Mouse (Mus musculus) liver, embryonic 13.5 days (tissue): ENCODE measurements around the gene Il13. TPM values are rescaled to one million over a fixed set of nuclear protein-coding genes. Genes with fewer than 3 reads are reported as not detected.

Source experiments
- ATAC-seq: fragments of 200-750 bp; cut with Nextera tagmentation; 2 replicates; pipeline ENCODE4 v1.8.0; 2017; ENCODE audit warnings: low read depth, mild to moderate bottlenecking, moderate number of reproducible peaks, moderate library complexity
- DNase-seq: peaks from one replicate; pipeline ENCODE4 v3.0.0; 2022
- H3K27ac ChIP-seq: fragments of 300-500 bp; sonication (generic); 2 replicates; pipeline ENCODE4 v1.5.1; 2015; ENCODE audit warnings: moderate library complexity, mild to moderate bottlenecking, inconsistent platforms
- H3K27me3 ChIP-seq: fragments of 300-500 bp; sonication (generic); 2 replicates; pipeline ENCODE4 v1.6.1; 2015; ENCODE audit warnings: mild to moderate bottlenecking, inconsistent platforms
- H3K36me3 ChIP-seq: fragments of 300-500 bp; sonication (generic); 2 replicates; pipeline ENCODE4 v1.6.1; 2015; ENCODE audit warnings: mild to moderate bottlenecking, inconsistent platforms
- H3K4me1 ChIP-seq: fragments of 300-500 bp; sonication (generic); replicated peaks from 2 replicates; pipeline ENCODE4 v1.6.1; 2015; ENCODE audit warnings: inconsistent platforms
- H3K4me2 ChIP-seq: fragments of 300-500 bp; sonication (generic); 2 replicates; pipeline ENCODE4 v1.6.1; 2015; ENCODE audit warnings: inconsistent platforms, mild to moderate bottlenecking, moderate library complexity
- H3K4me3 ChIP-seq: fragments of 300-500 bp; sonication (generic); replicated peaks from 2 replicates; pipeline ENCODE4 v1.5.1; 2015; ENCODE audit warnings: mild to moderate bottlenecking, inconsistent platforms
- H3K9ac ChIP-seq: fragments of 300-500 bp; sonication (generic); 2 replicates; pipeline ENCODE4 v1.6.1; 2015; ENCODE audit warnings: mild to moderate bottlenecking, inconsistent platforms
- H3K9me3 ChIP-seq: fragments of 300-500 bp; sonication (generic); replicated peaks from 2 replicates; pipeline ENCODE4 v1.6.1; 2016; ENCODE audit warnings: inconsistent platforms
- WGBS: fragments of 180-500 bp; shearing (Covaris S2); methylation state at CpG from one replicate; pipeline ENCODE4 v1.1.7; 2015; ENCODE audit not compliant: insufficient replicate concordance; 5-methylcytosine and 5-hydroxymethylcytosine counted together
- polyA plus RNA-seq: library from polyadenylated mRNA; unstranded; fragments of >200 nt; fragmentation: Nextera tagmentation; extraction: Ambion mirVana; gene quantifications from 2 replicates; pipeline ENCODE4 v1.2.1, GENCODE M21; 2015

Gene Il13
- polyA plus RNA-seq, 1 experiment from 2014 or later, result not detected

DNA sequence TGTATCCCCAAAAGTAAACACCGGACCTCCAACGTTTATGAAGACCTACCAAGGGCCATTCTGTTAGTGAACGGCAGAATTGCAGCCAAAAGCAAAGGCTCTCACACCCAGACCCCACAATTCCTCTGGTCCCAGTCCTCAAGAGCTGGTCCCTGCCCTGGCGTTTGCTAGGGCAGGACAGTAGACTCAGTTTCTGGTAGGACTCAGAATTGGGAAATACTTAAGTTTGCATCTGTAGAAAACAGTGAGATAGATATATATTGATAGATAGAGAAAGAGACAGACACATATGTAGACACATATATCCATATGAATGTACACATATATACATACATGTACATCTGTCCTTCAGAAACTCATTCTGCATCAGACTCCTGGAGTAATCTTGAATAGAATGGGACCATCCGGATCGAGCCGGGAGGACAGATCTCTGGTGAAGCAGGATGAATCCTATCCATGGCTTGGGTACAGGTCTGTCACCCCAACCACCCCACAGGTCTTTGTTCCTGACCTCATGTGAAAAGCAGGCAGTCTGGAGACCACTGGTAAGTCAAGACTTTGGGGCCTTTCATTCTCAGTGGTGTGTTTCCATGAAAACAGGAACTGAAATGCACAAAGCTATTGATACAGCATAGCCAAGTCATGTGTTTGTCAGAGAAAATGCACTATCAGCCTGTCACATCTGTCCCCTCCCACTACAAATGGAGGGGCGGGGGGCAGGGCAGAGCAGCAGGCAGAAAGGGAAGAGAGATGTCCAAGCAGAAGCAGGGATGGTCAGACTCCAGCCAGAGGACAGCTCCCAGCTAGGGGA lies 17.5 kb downstream of the Il13 start:
- no peak overlapping the region for H3K4me3 ChIP-seq
- 49% methylated on average over 8 of the region's 8 CpGs for WGBS
- no peaks in the 10 kb centered on the region for H3K27me3 ChIP-seq
- peak; percentile 9; the same call in 1 of the 2 replicates for ATAC-seq
- no peaks in the 10 kb centered on the region for H3K9me3 ChIP-seq
- DNase-seq, result peak; percentile 43
- H3K36me3 ChIP-seq, result no peaks in the 10 kb centered on the region
- H3K27ac ChIP-seq, result peak overlapping the region; percentile 48; the same call in 1 of the 2 replicates
- H3K4me1 ChIP-seq, result peaks cover 73% of the 10 kb centered on the region
- H3K4me2 ChIP-seq, result peak overlapping the region; percentile 35
- no peak overlapping the region for H3K9ac ChIP-seq

- ATAC-seq (no peak), DNase-seq (no peak)
- 89% methylated on average over 8 of the region's 8 CpGs for WGBS
- H3K27me3 ChIP-seq, result no peaks in the 10 kb centered on the region
- no peak overlapping the region for H3K4me3 ChIP-seq
- no peaks in the 10 kb centered on the region for H3K36me3 ChIP-seq
- no peak overlapping the region for H3K9ac ChIP-seq
- H3K4me2 ChIP-seq, result peak overlapping the region; percentile 35
- H3K9me3 ChIP-seq, result no peaks in the 10 kb centered on the region
- H3K4me1 ChIP-seq, result peaks cover 62% of the 10 kb centered on the region
- H3K27ac ChIP-seq, result peak overlapping the region; percentile 59; the same call in 1 of the 2 replicates
These were observed 18.9 kb downstream of the Il13 start for GRCm38 (mm10) chr11:53615575-53615974.

GRCm38 (mm10) chr11:53615172-53615571 lies 19.3 kb downstream of the Il13 start:
- H3K9ac ChIP-seq, result peak overlapping the region; percentile 41
- peaks cover 59% of the 10 kb centered on the region for H3K4me1 ChIP-seq
- no peaks in the 10 kb centered on the region for H3K36me3 ChIP-seq
- no peaks in the 10 kb centered on the region for H3K9me3 ChIP-seq
- peak overlapping the region; percentile 35 for H3K4me2 ChIP-seq
- peak overlapping the region; percentile 59; the same call in 1 of the 2 replicates for H3K27ac ChIP-seq
- peak; percentile 24 for DNase-seq
- no peaks in the 10 kb centered on the region for H3K27me3 ChIP-seq
- H3K4me3 ChIP-seq, result no peak overlapping the region
- ATAC-seq, result peak; percentile 70
- WGBS, result 21% methylated on average over 6 of the region's 6 CpGs

GRCm38 (mm10) chr11:53609672-53610071 lies 24.8 kb downstream of the Il13 start:
- no peaks in the 10 kb centered on the region for H3K9me3 ChIP-seq
- H3K4me1 ChIP-seq, result peaks cover 41% of the 10 kb centered on the region
- H3K9ac ChIP-seq, result no peak overlapping the region
- no peak overlapping the region for H3K27ac ChIP-seq
- no peak overlapping the region for H3K4me2 ChIP-seq
- no peaks in the 10 kb centered on the region for H3K27me3 ChIP-seq
- 33% methylated on average over 3 of the region's 3 CpGs for WGBS
- no peaks in the 10 kb centered on the region for H3K36me3 ChIP-seq
- no peak for DNase-seq
- no peak overlapping the region for H3K4me3 ChIP-seq
- no peak for ATAC-seq

- 30% methylated on average over 6 of the region's 6 CpGs for WGBS
- Histone ChIP-seq H3K4me2 (no peak overlapping the region), H3K27me3 (no peaks in the 10 kb centered on the region), H3K36me3 (no peaks in the 10 kb centered on the region), H3K4me3 (no peak overlapping the region), H3K9me3 (no peaks in the 10 kb centered on the region), H3K9ac (no peak overlapping the region), H3K4me1 (peaks cover 37% of the 10 kb centered on the region), H3K27ac (no peak overlapping the region)
- peak; percentile 71 for ATAC-seq
- peak; percentile 44 for DNase-seq
These were observed 25.3 kb downstream of the Il13 start for GRCm38 (mm10) chr11:53609231-53609630.

- Histone ChIP-seq H3K4me3 (no peak overlapping the region), H3K4me2 (peak overlapping the region; percentile 41), H3K9me3 (no peaks in the 10 kb centered on the region), H3K4me1 (peaks cover 35% of the 10 kb centered on the region), H3K27ac (no peak overlapping the region), H3K36me3 (no peaks in the 10 kb centered on the region), H3K27me3 (no peaks in the 10 kb centered on the region), H3K9ac (peak overlapping the region; percentile 6; the same call in 1 of the 2 replicates)
- ATAC-seq (peak; percentile 70), DNase-seq (no peak)
- WGBS, result 3% methylated on average over 12 of the region's 12 CpGs
These were observed 28.9 kb downstream of the Il13 start for GRCm38 (mm10) chr11:53605609-53606008.

- no peak for DNase-seq
- Histone ChIP-seq H3K27ac (no peak overlapping the region; the same call in 1 of the 2 replicates), H3K9ac (no peak overlapping the region), H3K27me3 (no peaks in the 10 kb centered on the region), H3K36me3 (no peaks in the 10 kb centered on the region), H3K4me1 (peaks cover 34% of the 10 kb centered on the region), H3K4me2 (peak overlapping the region; percentile 41; the same call in 1 of the 2 replicates), H3K4me3 (no peak overlapping the region), H3K9me3 (no peaks in the 10 kb centered on the region)
- no peak for ATAC-seq
- 81% methylated on average over 3 of the region's 3 CpGs for WGBS
These were observed 29.5 kb downstream of the Il13 start for GRCm38 (mm10) chr11:53604983-53605382.

DNA sequence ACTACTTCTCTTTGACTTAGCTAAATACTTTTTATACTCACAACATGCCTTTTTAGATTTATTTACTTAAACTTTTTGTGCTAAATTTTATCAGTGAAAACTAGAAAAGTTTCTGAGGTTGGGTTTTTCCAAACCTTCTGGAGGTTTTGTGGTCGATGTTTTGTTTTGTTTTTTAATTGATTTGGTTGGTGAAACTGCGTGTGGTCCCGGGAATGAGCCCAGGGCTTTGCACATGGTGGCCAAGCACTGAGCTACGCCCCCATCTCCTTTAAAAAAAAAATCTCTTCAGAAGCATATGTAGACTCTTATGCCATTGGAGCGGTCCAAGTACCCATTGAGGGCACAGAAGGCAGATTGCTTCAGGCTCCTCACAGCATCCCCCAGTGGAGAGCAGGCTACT lies 43.4 kb downstream of the Il13 start:
- no peaks in the 10 kb centered on the region for H3K9me3 ChIP-seq
- no peak for DNase-seq
- H3K4me1 ChIP-seq, result no peaks in the 10 kb centered on the region; the same call in 1 of the 2 replicates
- H3K9ac ChIP-seq, result no peak overlapping the region
- no peak overlapping the region for H3K4me3 ChIP-seq
- peaks cover 5% of the 10 kb centered on the region; the same call in 1 of the 2 replicates for H3K36me3 ChIP-seq
- no peak overlapping the region for H3K27ac ChIP-seq
- H3K27me3 ChIP-seq, result no peaks in the 10 kb centered on the region
- ATAC-seq, result no peak
- no peak overlapping the region for H3K4me2 ChIP-seq
- WGBS, result 84% methylated on average over 5 of the region's 5 CpGs

- H3K4me3 ChIP-seq, result peak overlapping the region; percentile 40
- H3K9me3 ChIP-seq, result no peaks in the 10 kb centered on the region
- no peaks in the 10 kb centered on the region; the same call in none of the 2 replicates for H3K4me1 ChIP-seq
- H3K9ac ChIP-seq, result peak overlapping the region; percentile 23; the same call in 1 of the 2 replicates
- 19% methylated on average over 15 of the region's 15 CpGs for WGBS
- H3K4me2 ChIP-seq, result peak overlapping the region; percentile 57
- H3K27me3 ChIP-seq, result no peaks in the 10 kb centered on the region
- H3K27ac ChIP-seq, result no peak overlapping the region
- ATAC-seq, result no peak
- peaks cover 5% of the 10 kb centered on the region; the same call in 1 of the 2 replicates for H3K36me3 ChIP-seq
- DNase-seq, result peak; percentile 65
These were observed 44.1 kb downstream of the Il13 start for GRCm38 (mm10) chr11:53590368-53590768.

DNA sequence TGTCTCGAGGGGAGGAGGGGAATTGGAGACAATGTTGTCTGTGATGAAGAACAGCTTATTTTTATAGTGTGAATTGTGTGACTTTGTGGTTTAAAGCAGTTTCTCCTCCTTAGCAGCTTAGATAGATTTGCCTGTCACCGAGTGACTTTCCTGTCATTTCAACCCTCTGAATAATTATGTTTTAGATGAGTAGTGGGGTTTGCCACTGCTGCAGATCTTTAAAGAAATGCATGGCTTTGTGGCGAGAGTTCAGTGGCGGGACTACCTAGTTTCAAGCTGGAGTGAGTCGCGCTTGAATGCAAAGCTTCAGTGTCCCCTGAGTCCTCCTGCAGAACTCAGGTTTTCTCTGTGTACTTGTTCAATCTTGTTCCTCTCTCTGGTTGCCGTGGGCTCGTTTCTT lies 46.2 kb downstream of the Il13 start:
- Histone ChIP-seq H3K4me2 (no peak overlapping the region), H3K4me3 (no peak overlapping the region), H3K4me1 (peaks cover 8% of the 10 kb centered on the region), H3K9me3 (no peaks in the 10 kb centered on the region), H3K9ac (no peak overlapping the region), H3K27ac (no peak overlapping the region), H3K36me3 (peaks cover 11% of the 10 kb centered on the region; the same call in 1 of the 2 replicates), H3K27me3 (no peaks in the 10 kb centered on the region)
- 78% methylated on average over 8 of the region's 8 CpGs for WGBS
- no peak for DNase-seq
- ATAC-seq, result no peak

- H3K4me2 ChIP-seq, result no peak overlapping the region
- DNase-seq (no peak), ATAC-seq (peak; percentile 60; the same call in 1 of the 2 replicates)
- 80% methylated on average over 6 of the region's 6 CpGs for WGBS
- peak overlapping the region; percentile 61 for H3K27ac ChIP-seq
- no peak overlapping the region for H3K4me3 ChIP-seq
- H3K36me3 ChIP-seq, result peaks cover 13% of the 10 kb centered on the region
- no peaks in the 10 kb centered on the region for H3K27me3 ChIP-seq
- H3K4me1 ChIP-seq, result peaks cover 8% of the 10 kb centered on the region
- no peaks in the 10 kb centered on the region for H3K9me3 ChIP-seq
- no peak overlapping the region for H3K9ac ChIP-seq
These were observed 49.0 kb downstream of the Il13 start for GRCm38 (mm10) chr11:53585510-53585909.
